Mouse (Mus musculus) cerebellum, postnatal 10 days (tissue): ENCODE measurements around the gene Spsb4.

ENCODE experiments used
- DNase-seq, 2 experiments: peaks; one replicate each; pipeline ENCODE4 v3.0.0; 2021; ENCODE audit warnings: mixed read lengths in 2 of 2

The Spsb4 gene

GRCm38 (mm10) chr9:97018677-97019147, at the start of gene Spsb4:
Gene Spsb4 (minus strand): TSS chr9:97018843.
- peak; percentile 88 to 92 for DNase-seq

GRCm38 (mm10) chr9:97067761-97068160, 49.1 kb upstream of the Spsb4 start:
- DNase-seq, result no peak

GRCm38 (mm10) chr9:97065885-97066284, 47.2 kb upstream of the Spsb4 start:
- no peak for DNase-seq

GRCm38 (mm10) chr9:97065216-97065615, 46.6 kb upstream of the Spsb4 start:
- DNase-seq, result no peak

- DNase-seq, result no peak
Observed at GRCm38 (mm10) chr9:97064161-97064560, 45.5 kb upstream of the Spsb4 start.

GRCm38 (mm10) chr9:97061696-97062095, 43.1 kb upstream of the Spsb4 start:
- DNase-seq, result no peak

GRCm38 (mm10) chr9:97056541-97057338, 38.1 kb upstream of the Spsb4 start:
- no peak for DNase-seq

- peak in 1 of 2 experiments; percentile 23 for DNase-seq
Observed at GRCm38 (mm10) chr9:97055906-97056305, 37.3 kb upstream of the Spsb4 start.

- peak; percentile 48 to 68 for DNase-seq
Observed at GRCm38 (mm10) chr9:97051176-97051575, 32.5 kb upstream of the Spsb4 start.

- no peak for DNase-seq
Observed at GRCm38 (mm10) chr9:97046240-97046639, 27.6 kb upstream of the Spsb4 start.

- DNase-seq, result no peak
Observed at GRCm38 (mm10) chr9:97041633-97042032, 23.0 kb upstream of the Spsb4 start.

- no peak for DNase-seq
Observed at GRCm38 (mm10) chr9:97038010-97038409, 19.4 kb upstream of the Spsb4 start.

- peak; percentile 37 to 44 for DNase-seq
Observed at GRCm38 (mm10) chr9:97036656-97037055, 18.0 kb upstream of the Spsb4 start.

- DNase-seq, result no peak
Observed at GRCm38 (mm10) chr9:97027361-97027760, 8.7 kb upstream of the Spsb4 start.

GRCm38 (mm10) chr9:97026006-97026405, 7.4 kb upstream of the Spsb4 start:
- no peak for DNase-seq

GRCm38 (mm10) chr9:97024451-97024850, 5.8 kb upstream of the Spsb4 start:
- no peak for DNase-seq

GRCm38 (mm10) chr9:97022948-97023347, 4.3 kb upstream of the Spsb4 start:
- no peak for DNase-seq

- DNase-seq, result no peak
Observed at GRCm38 (mm10) chr9:97022371-97022770, 3.7 kb upstream of the Spsb4 start.

- DNase-seq, result no peak
Observed at GRCm38 (mm10) chr9:97020152-97020551, 1.5 kb upstream of the Spsb4 start.

GRCm38 (mm10) chr9:97019686-97020085, 1.0 kb upstream of the Spsb4 start:
- DNase-seq, result peak; percentile 59

- peak; percentile 77 to 79 for DNase-seq
Observed at GRCm38 (mm10) chr9:97019231-97019630, 588 bp upstream of the Spsb4 start.

GRCm38 (mm10) chr9:97017811-97018641, 617 bp downstream of the Spsb4 start:
- DNase-seq, result peak; percentile 80 to 86

GRCm38 (mm10) chr9:97017121-97017810, 1.4 kb downstream of the Spsb4 start:
- peak; percentile 62 to 70 for DNase-seq
